Mouse (Mus musculus) spleen, adult 2 months (tissue): ENCODE measurements at regions not wholly inside any gene's neighbourhood (a gene's known extent, or its start where the extent isn't known, plus 50 kb on each side); places are given as distances from the start of the nearest gene placed in this dataset.

Experiments used
- DNase-seq, 2 experiments: peaks; one replicate each; pipeline versions ENCODE4 v3.0.0 to v3.0.0-alpha.2; 2012 to 2021; ENCODE audit warnings: low spot score in 2 of 2, low read depth in 1 of 2
- H3K27ac ChIP-seq: fragments of 200-500 bp; 2 replicates; pipeline ENCODE4 v1.5.1; 2012; ENCODE audit warnings: low read length, inconsistent platforms; ENCODE audit not compliant: insufficient read depth
- H3K27me3 ChIP-seq: fragments of 200-500 bp; 2 replicates; pipeline ENCODE4 v1.6.1; 2012; ENCODE audit warnings: mild to moderate bottlenecking, moderate library complexity, low read length, inconsistent platforms; ENCODE audit not compliant: control insufficient read depth, insufficient read depth
- H3K36me3 ChIP-seq: fragments of 200-500 bp; 2 replicates; pipeline ENCODE4 v1.6.1; 2012; ENCODE audit warnings: mild to moderate bottlenecking, low read length, inconsistent platforms; ENCODE audit not compliant: control insufficient read depth, insufficient read depth
- H3K4me1 ChIP-seq: fragments of 200-500 bp; 2 replicates; pipeline ENCODE4 v1.6.1; 2011; ENCODE audit warnings: inconsistent platforms; ENCODE audit not compliant: control insufficient read depth, insufficient read depth, insufficient read length
- H3K4me3 ChIP-seq: fragments of 200-500 bp; 2 replicates; pipeline ENCODE4 v1.5.1; 2011; ENCODE audit warnings: mild to moderate bottlenecking, inconsistent platforms; ENCODE audit not compliant: insufficient read depth, insufficient read length; ENCODE audit errors: extremely low read depth
- CTCF ChIP-seq: fragments of 200-500 bp; IDR thresholded peaks from 2 replicates; pipeline ENCODE4 v1.5.1; 2011; ENCODE audit warnings: mild to moderate bottlenecking, inconsistent platforms; ENCODE audit not compliant: insufficient read depth, insufficient read length, insufficient replicate concordance; ENCODE audit errors: extremely low read depth
- POLR2A ChIP-seq: fragments of 200-500 bp; IDR thresholded peaks from 2 replicates; pipeline ENCODE4 v1.6.1; 2011; ENCODE audit warnings: low read depth, low read length, inconsistent platforms
- WGBS: fragments of 180-500 bp; shearing (Covaris S2); methylation state at CpG from one replicate; pipeline ENCODE4 v1.1.7; 2018; 5-methylcytosine and 5-hydroxymethylcytosine counted together

DNA sequence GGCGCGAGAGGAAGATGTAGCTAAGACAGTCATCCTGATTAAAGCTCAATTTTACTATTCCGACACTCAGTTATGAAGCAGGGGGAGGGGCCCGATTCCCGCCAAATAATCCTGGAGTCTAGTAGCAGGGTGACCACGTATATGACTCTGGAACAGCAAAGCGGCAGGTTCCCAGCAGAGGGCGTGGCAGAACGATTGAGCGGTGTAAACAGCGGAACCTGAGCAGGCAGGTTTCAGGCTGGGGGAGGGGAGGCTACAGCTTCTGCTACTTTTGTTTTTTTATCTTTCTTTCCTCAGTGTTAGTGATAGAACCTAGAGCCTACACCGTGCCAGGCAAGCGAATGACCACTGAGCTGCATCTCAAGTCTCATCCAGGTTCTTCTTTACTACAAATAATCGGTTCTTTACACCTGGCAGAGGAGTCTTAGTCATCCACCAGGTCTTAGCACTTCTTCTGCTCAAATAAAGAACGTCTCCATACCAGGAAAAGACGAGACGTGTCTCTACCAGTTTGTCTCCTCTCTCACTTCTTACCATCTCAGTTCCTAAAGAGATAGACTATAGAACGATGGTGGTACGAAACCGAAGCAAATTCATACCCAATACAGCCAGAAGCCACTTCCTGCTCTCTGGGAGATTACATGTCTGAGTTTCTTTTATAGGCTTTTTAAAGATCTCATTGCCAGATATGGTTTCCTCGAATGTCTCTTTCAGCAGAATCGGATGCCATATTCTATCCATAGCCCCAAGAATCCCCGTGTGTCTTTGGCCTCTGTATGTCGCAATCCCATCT lies 100.2 kb upstream of the Ppm1h start:
- H3K27ac ChIP-seq, result no peak overlapping the region; the same call in 1 of the 2 replicates
- peak; percentile 7 to 15 for DNase-seq
- no peak overlapping the region for H3K4me3 ChIP-seq
- 73% methylated on average over 24 of the region's 24 CpGs for WGBS
- H3K4me1 ChIP-seq, result no peaks in the 10 kb centered on the region
- no peaks in the 10 kb centered on the region for H3K27me3 ChIP-seq
- TF ChIP-seq CTCF (no peak), POLR2A (no peak)
- H3K36me3 ChIP-seq, result no peaks in the 10 kb centered on the region

DNA sequence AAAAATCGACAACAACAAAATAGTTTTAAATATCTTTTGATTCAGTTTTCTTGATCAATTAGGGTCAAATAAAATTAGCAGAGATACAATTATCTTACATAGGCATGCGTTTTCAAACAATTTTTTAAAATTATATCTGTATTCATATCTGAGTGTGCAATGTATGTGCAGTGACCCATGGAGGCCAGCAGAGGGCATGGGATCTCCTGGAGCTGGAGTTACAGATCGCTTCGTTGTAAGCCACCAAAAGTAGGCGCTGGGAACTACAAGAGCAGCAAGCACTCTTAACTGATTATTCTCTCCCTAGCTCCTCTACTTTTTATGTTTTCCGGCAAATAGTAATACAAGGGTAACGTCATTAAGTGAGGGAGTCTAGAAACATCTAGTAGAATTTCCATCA lies 97.5 kb upstream of the Ppm1h start:
- Histone ChIP-seq H3K4me3 (no peak overlapping the region), H3K4me1 (no peaks in the 10 kb centered on the region), H3K27ac (no peak overlapping the region), H3K27me3 (no peaks in the 10 kb centered on the region), H3K36me3 (no peaks in the 10 kb centered on the region)
- DNase-seq, result no peak
- 92% methylated on average over 7 of the region's 7 CpGs for WGBS
- no peak for TF ChIP-seq POLR2A
- TF ChIP-seq CTCF, result no peak

DNA sequence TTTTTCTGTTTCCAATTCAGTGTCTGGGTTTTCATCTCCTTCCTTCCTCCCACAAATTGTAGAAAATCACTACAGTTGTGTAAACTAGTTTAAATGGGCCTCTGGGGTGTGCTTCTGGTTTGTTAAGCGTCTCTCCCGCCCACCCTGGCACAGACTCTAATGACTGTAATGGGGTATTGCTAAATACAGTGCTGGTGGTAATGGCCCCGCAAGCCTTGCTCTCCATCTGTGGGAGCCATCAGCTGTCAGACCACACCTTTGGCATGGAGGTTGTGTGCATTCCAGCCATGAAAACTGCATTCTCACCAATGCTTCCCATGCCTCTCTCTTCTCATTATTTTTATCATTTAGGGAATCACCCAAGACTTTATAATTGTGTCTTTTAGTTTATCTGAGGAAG lies 91.0 kb upstream of the Ppm1h start:
- Histone ChIP-seq H3K36me3 (no peaks in the 10 kb centered on the region), H3K27me3 (no peaks in the 10 kb centered on the region), H3K4me3 (no peak overlapping the region), H3K4me1 (no peaks in the 10 kb centered on the region), H3K27ac (no peak overlapping the region)
- no peak for DNase-seq
- WGBS, result 87% methylated on average over 3 of the region's 3 CpGs
- no peak for TF ChIP-seq POLR2A
- no peak for TF ChIP-seq CTCF

DNA sequence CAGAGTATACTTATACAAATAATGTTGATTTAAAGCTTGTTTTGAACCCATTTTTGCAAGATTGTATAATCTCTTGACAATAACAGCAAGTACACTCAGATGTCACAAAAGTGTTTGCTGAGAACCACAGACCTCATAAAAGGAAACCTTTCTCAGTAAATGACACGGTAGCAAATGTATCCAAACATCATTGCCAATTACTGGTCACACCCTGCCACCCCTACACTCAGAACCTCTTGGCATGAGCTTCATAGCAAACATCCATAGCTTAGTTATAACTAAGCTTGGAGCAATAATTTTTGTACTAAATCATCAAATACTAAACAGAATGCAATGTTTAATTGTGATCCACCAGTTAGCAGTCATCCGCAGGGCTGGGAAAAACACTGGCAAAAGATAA lies 79.1 kb upstream of the Ppm1h start:
- WGBS, result 80% methylated on average over 2 of the region's 2 CpGs
- DNase-seq, result peak in 1 of 2 experiments; percentile 21
- Histone ChIP-seq H3K27me3 (no peaks in the 10 kb centered on the region), H3K27ac (peak overlapping the region; percentile 38; the same call in 1 of the 2 replicates), H3K4me1 (0 out of 2 replicates have a peak, but pooled peaks cover 3% of the 10 kb centered on the region), H3K4me3 (no peak overlapping the region), H3K36me3 (no peaks in the 10 kb centered on the region)
- TF ChIP-seq CTCF (no peak), POLR2A (no peak)

DNA sequence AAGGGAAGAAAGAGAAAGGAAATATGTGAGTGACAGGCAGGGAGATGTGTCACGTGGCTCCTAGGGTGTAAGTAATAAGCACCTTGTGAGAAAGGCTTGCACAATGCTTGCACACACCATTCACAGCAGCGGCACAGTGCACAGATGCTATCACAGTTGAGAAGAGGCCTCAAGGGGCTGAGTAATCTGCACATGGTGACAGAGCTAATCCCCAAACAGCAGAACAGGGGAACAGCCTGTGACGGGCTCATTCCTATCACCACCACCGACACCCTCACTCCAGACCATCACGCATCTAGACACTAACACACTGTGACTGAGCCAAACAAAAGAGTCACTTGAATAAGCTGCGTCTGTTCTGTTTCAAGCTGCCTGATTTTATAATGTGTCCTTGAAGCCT lies 76.2 kb upstream of the Ppm1h start:
- Histone ChIP-seq H3K27me3 (no peaks in the 10 kb centered on the region), H3K27ac (no peak overlapping the region), H3K4me3 (no peak overlapping the region), H3K4me1 (peaks cover 5% of the 10 kb centered on the region; the same call in 1 of the 2 replicates), H3K36me3 (no peaks in the 10 kb centered on the region)
- 73% methylated on average over 6 of the region's 6 CpGs for WGBS
- no peak for DNase-seq
- TF ChIP-seq CTCF (no peak), POLR2A (no peak)

DNA sequence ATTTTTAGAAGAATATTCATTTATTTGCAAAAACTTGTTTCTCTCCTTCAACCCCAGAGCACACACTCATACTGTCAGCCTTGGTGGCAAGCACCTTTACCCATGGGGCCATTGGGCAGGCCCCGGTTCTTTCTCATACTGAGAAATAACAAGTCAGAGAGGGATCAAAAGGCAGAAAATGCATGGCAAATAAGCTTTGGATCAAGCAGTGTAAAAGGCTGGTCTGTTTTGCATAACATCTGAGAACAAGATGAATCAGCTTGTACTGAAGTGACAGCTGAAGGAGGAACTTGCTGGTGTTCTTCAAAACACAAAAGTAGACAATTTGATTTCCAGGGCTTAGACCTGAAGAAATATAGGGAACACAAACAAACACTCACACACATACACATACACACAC lies 74.6 kb upstream of the Ppm1h start:
- no peak overlapping the region for H3K4me3 ChIP-seq
- TF ChIP-seq CTCF (no peak), POLR2A (no peak)
- H3K4me1 ChIP-seq, result peaks cover 5% of the 10 kb centered on the region; the same call in 1 of the 2 replicates
- no peak for DNase-seq
- no peaks in the 10 kb centered on the region for H3K27me3 ChIP-seq
- WGBS, result 57% methylated on average over 1 of the region's 1 CpGs
- no peak overlapping the region for H3K27ac ChIP-seq
- no peaks in the 10 kb centered on the region for H3K36me3 ChIP-seq

DNA sequence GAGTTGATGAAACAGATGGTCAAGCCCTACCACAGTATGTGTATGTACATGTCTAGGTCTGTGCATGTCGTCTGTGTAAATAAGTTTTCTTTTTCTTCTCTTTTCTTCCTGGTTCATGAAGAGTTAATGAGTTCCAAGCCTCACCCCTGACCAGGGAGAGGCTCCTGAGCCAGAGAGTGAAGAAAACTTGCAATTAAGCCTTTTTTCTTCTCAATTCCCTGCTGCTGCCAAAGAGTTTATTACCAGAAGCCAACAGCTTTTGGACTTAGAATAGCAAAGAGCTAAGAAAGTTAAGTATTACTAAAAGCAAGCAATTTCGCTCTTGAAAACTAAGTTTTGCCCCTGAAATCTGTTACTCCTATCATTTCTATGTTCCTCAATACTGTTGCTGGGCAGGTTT lies 65.3 kb upstream of the Ppm1h start:
- no peak overlapping the region for H3K4me3 ChIP-seq
- H3K4me1 ChIP-seq, result no peaks in the 10 kb centered on the region
- H3K27me3 ChIP-seq, result no peaks in the 10 kb centered on the region
- TF ChIP-seq POLR2A, result no peak
- TF ChIP-seq CTCF, result no peak
- H3K27ac ChIP-seq, result no peak overlapping the region
- no peak for DNase-seq
- WGBS, result 83% methylated on average over 2 of the region's 2 CpGs
- H3K36me3 ChIP-seq, result no peaks in the 10 kb centered on the region
